Mouse (Mus musculus): ENCODE measurements around the gene Stpg3.

DNA sequence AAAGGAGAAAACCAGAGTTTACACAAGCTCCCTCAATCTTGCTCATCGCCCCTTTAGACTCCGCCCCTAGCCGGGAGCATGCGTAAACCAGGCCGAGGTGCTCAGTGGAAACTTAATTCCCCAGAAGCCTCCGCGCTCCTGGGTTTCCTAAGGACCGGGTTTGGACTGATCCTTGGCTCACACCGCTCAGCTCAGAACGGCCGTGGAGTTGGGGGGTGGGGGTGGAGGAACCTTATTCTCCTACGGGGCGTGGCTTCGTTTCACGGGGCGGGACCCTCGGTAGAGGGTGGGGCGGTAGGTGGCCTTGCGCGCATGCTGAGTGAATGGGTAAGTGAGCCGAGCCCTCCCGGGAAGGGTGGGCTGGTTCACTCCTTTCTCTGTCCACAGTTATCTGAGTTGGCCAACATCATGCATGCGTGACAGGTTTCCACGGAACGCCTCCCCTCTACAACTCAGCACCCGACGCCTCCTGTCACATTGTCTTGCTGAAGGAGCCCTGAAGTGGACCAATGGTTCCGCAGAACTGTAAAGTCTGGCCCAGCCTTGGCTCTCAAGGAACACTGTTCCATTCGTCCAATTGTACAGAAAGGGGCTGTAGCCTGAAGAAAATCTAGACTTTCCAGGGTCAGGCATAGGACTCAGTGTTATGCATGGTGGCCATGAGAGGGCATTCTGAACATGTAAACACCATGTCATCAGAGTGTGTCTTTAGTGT, 26.4 kb upstream of the Stpg3 start:
- TF ChIP-seq POLR2AphosphoS2 (IDR thresholded peaks at IDR 0.05; ENCODE audit: low read depth, low read length) (no peak), CTCF (conservative IDR thresholded peaks at IDR 0.05 in 1 of 2, IDR thresholded peaks at IDR 0.05 in 1 of 2; ENCODE audit: low read depth in 2 of 2, low read length in 2 of 2) (no peak), MYC (IDR thresholded peaks at IDR 0.05; ENCODE audit: low read depth, low read length) (no peak), EP300 (IDR thresholded peaks at IDR 0.05; ENCODE audit: low read length) (no peak), POLR2A (IDR thresholded peaks at IDR 0.05; ENCODE audit: low read depth, low read length) (peak; percentile 73), RCOR1 (conservative IDR thresholded peaks at IDR 0.05; ENCODE audit: low read depth, low read length) (no peak), SMC3 (IDR thresholded peaks at IDR 0.05; ENCODE audit: low read depth, low read length) (no peak), MAFK (IDR thresholded peaks at IDR 0.05; ENCODE audit: insufficient replicate concordance, low read length) (no peak)
